Mouse (Mus musculus) lung, postnatal 36 days (tissue): ENCODE data around the gene Slc9a1.
A peak's percentile ranks its signal among the peaks of the same experiment; 100 is the strongest.

Experiments used
- DNase-seq: peaks from one replicate; pipeline ENCODE4 v3.0.0; 2022; ENCODE audit warnings: mixed read lengths

The Slc9a1 gene

GRCm38 (mm10) chr4:133404256-133404655, 34.8 kb downstream of the Slc9a1 start:
- DNase-seq = no peak

DNA sequence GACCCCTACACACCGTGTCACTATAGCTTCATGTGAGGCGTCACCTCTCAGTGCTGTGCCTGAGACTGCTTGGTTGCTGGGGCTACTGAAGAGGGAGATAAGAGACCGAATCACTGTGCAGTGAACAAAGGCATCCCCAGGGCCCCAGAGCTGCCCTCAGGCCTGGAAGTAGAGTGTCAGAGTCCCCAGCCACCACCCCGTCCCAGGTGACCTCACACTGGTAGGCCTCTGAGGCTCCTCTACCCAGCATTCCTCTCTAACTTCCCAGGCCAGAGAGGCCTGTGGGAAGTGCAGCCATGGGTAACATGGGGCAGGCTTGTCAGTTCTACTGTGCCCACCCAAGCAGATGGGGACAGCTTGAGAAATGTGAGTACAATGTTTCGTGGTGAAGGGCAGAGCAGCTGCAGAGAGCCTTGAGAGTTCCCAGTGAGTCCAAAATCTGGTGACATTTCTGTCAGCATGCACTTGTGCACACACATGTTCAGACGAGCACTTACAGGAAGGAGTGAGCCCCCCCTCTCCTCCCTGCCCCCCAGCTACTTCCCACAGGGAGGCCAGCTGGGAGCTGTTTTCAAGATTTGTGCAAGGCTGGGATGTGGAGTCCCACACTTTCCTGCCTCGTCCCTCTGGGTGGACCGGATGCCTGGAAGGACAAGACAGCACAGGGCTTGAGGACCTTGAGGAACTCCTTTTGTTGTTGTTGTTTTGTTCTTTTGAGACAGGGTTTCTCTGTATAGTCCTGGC, 37.0 kb downstream of the Slc9a1 start:
- no peak for DNase-seq

DNA sequence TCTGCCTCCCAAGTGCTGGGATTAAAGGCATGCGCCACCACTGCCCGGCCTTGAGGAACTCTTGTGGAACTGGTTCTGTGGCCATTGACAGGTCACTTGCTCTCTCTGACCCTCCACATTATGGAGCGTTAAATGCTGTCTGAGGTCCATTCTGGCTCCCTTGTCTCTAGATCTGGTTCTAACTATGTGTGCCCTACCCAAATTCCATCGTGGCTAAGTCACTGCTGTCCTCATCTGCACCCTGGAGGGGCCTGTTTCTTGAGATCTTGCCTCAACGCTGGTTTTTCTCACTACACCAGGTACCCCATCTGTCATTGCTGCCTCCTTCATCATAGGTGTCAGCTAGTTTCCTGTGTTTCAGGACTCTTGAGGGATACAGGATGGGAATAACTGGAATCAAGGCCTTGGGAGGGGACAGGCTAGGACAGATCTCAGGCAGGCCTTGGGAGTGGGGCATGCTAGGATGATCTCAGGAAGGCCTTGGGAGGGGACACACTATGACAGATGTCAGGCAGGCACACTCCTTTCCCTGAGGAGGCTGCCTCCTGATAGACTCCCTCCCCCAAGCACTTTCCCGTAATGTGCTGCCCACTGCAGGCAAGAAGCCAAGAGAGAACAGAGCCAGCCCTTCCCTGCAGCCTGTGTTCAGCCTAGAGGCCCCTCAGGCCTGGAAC, 37.7 kb downstream of the Slc9a1 start:
- peak; percentile 49 for DNase-seq

DNA sequence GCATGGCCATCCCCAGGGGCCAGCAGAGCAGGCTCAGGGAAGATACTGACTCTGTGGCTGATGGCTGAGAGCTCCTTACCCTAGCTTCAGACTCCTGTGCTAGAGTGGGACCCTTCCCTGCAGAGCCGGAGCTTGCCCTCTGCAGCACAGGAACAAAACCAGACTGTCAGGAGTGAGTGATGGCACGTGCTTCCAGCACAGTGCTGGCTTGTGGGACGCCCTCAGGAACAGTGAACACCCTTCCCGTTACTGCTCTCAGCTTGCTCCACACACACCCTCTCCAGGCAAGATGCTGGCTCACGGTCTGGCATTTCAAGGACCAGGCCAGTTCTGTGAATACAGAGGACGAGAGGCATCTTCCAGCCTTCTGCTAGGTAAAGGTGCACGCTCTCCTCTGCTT, 38.5 kb downstream of the Slc9a1 start:
- DNase-seq = peak; percentile 53

- DNase-seq = no peak
Observed at GRCm38 (mm10) chr4:133410994-133411393, 41.5 kb downstream of the Slc9a1 start.

- DNase-seq = no peak
Observed at GRCm38 (mm10) chr4:133412096-133412495, 42.6 kb downstream of the Slc9a1 start.

- no peak for DNase-seq
Observed at GRCm38 (mm10) chr4:133412575-133413540, 43.4 kb downstream of the Slc9a1 start.

- DNase-seq = no peak
Observed at GRCm38 (mm10) chr4:133413617-133414016, 44.1 kb downstream of the Slc9a1 start.

DNA sequence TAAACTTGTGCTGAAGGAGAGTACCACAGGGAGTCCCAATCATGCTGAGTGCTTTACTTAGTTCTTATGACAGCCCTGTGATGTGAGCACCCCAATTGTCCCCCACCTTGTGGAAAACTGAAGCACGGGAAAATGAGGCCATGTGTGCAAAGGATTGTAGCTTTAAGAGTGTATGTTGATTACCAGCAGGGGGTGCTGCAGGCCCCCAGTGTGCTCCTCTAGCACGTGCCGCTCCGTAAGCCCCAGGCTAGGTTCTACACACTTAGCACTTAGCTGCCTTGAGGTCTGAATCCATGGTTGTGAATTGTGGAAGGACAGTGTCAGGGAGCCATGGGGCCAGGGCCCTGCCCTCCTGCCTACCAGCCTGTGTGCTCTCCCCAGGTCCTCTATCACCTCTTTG, 45.4 kb downstream of the Slc9a1 start:
- no peak for DNase-seq

DNA sequence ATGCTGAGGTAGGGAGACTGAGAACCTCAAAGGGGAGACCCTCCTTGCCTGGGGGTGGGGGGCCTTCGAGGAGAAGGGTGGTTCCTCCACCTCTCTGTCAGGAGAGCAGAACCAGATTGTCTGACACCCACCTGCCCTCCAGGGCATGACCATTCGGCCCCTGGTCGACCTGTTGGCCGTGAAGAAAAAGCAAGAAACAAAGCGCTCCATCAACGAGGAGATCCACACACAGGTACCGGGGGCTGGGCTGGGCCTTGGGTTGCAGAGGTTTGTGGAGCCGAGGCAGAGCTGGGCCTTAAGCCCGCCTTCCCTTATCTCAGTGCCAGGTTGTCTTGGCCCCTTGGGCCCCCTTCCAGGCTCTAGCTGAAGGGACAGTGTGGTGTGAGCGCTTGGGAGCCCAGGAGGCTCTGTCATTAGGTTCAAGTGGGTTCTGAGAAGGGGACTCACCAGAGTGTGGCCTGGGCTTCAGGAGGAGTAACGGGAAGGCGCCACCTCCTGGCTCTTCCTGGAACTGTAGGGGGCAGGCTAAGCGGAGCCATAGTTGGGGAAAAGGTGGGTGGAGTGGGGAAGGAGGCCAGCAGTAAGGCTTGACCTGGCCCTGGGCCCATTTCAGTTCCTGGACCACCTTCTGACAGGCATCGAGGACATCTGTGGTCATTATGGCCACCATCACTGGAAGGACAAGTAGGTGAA, 50.0 kb downstream of the Slc9a1 start:
- DNase-seq = peak; percentile 74

- DNase-seq = no peak
Observed at GRCm38 (mm10) chr4:133421989-133422388, 52.5 kb downstream of the Slc9a1 start.

GRCm38 (mm10) chr4:133422601-133423000, 53.1 kb downstream of the Slc9a1 start:
- no peak for DNase-seq

DNA sequence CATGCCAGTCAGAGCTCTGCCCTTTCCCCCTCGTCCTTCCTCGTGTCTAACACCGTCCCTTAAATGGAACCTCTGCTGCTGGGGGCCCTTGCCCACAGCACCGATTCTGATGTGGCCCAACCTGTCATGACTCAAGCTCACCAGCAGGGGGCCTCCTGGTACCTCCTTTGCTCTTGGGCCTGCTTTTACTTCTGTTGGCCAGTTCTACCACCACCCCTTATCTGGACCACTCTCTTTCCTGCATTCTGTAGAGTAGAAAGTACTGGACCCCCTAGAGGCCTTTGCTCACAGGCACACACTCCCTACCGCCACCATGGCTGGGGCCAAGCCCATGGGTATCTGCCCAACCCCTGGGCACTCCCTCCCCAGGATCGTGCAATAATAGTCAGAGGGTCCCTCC, 53.6 kb downstream of the Slc9a1 start:
- peak; percentile 42 for DNase-seq

- no peak for DNase-seq
Observed at GRCm38 (mm10) chr4:133423691-133424090, 54.2 kb downstream of the Slc9a1 start.

DNA sequence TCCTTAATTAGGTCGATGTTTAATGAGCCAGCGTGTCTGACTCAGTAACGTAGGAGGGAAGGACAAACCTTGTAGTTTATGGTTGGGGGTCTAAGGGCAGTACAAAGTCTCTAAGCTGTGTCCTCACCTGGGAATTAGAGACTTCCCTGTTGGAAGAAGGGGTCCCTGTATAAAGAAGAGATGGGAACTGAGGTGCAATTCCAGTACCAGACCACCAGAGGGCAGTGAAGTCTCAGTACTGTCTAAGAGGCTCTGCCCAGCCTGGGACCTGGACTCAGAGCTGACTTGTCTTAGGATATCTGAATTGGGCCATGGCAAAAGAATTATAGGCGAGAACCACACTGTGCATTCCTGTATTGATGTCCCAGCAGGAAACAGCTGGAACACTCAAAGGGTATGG, 54.6 kb downstream of the Slc9a1 start:
- DNase-seq = peak; percentile 82

DNA sequence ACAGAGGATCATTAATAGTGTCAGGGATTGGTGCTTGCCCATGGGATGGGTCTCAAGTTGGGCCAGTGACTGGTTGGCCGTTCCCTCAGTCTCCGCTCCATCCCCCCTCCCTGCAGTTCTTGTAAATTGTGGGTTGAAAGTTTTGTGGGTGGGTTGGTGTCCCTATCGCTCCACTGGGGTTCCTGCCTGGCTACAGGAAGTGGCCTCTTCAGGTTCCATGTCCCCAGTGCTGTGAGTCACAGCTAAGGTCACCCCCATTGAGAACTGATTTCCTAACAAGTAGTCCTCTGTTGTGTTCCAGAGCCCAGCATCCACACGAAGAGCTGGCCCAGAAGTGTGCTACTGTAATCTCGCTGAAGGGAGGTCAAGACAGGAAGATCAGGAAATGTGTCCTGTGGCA, 56.6 kb downstream of the Slc9a1 start:
- DNase-seq = no peak

GRCm38 (mm10) chr4:133431508-133431907, 62.0 kb downstream of the Slc9a1 start:
- DNase-seq = no peak

- DNase-seq = no peak
Observed at GRCm38 (mm10) chr4:133432560-133433171, 63.2 kb downstream of the Slc9a1 start.

GRCm38 (mm10) chr4:133435921-133436320, 66.4 kb downstream of the Slc9a1 start:
- no peak for DNase-seq

GRCm38 (mm10) chr4:133439460-133440376, 70.2 kb downstream of the Slc9a1 start:
- no peak for DNase-seq

- DNase-seq = no peak
Observed at GRCm38 (mm10) chr4:133440377-133440795, 70.9 kb downstream of the Slc9a1 start.
